Mouse (Mus musculus) ES-E14 (cell line): ENCODE results near the gene Vdac1.

Experiments
- HCFC1 ChIP-seq: IDR thresholded peaks from 2 replicates; pipeline ENCODE4 v1.6.1; 2012; ENCODE audit warnings: low read length, inconsistent platforms, borderline replicate concordance; ENCODE audit not compliant: insufficient read depth
- ZNF384 ChIP-seq: IDR thresholded peaks from 2 replicates; pipeline ENCODE4 v1.6.1; 2012; ENCODE audit warnings: low read depth, low read length, inconsistent platforms

- TF ChIP-seq HCFC1 (no peak), ZNF384 (no peak)
These were observed 29.3 kb downstream of the Vdac1 start for GRCm38 (mm10) chr11:52389933-52390332.
